ENCODE assay signal across 7 mouse cellular contexts in genomic region chr2:11706030-11706745, GRCm38 (mm10). TPM values are rescaled to one million over a fixed set of nuclear protein-coding genes. Genes with fewer than 3 reads are reported as not detected.
DNase-seq lines count a peak whose midpoint lies in the region; ATAC-seq and TF ChIP-seq lines count a peak whose summit lies in the region.

No protein-coding gene starts in this region.

- no peak for TF ChIP-seq CTCF in spleen, adult 2 months (IDR thresholded peaks at IDR 0.05; ENCODE audit: extremely low read depth, insufficient read depth, insufficient read length, insufficient replicate concordance)

- peak; percentile 45 for ATAC-seq in embryonic facial prominence, embryonic 14.5 days (ENCODE audit: low read depth)

- peak overlapping the region; percentile 99 for H3K4me2 ChIP-seq in embryonic facial prominence, embryonic 14.5 days (ENCODE audit: low read depth, low read length)

- H3K27me3 ChIP-seq in spleen, adult 2 months (ENCODE audit: control insufficient read depth, insufficient read depth, low read length): no peaks in the 10 kb centered on the region
- H3K27me3 ChIP-seq in embryonic facial prominence, embryonic 14.5 days (replicated peaks; ENCODE audit: control insufficient read depth, insufficient read depth, low read length): peaks cover 32% of the 10 kb centered on the region
- peaks cover 56% of the 10 kb centered on the region for H3K27me3 ChIP-seq in midbrain, embryonic 10.5 days (ENCODE audit: low read depth, poor library complexity, severe bottlenecking)

- no peak for DNase-seq in spleen, adult 2 months (ENCODE audit: low read depth in 1 of 2, low spot score in 2 of 2)
- no peak for DNase-seq in spleen, adult 18-20 months
- DNase-seq in embryonic facial prominence, embryonic 14.5 days (ENCODE audit: low spot score): peak; percentile 26
- peak; percentile 60 for DNase-seq in induced T-regulatory cell, adult 2 months (ENCODE audit: low read depth)
- no peak for DNase-seq in midbrain, embryonic 10.5 days (ENCODE audit: low spot score)
- DNase-seq in natural killer cell, adult 2 months (ENCODE audit: low spot score in 2 of 2): no peak
- DNase-seq in layer of hippocampus, postnatal 14 days (ENCODE audit: low spot score in 2 of 2): no peak

- H3K27ac ChIP-seq in spleen, adult 2 months (ENCODE audit: insufficient read depth, low read length): no peak overlapping the region
- no peak overlapping the region for H3K27ac ChIP-seq in embryonic facial prominence, embryonic 14.5 days (replicated peaks; ENCODE audit: low read depth, low read length)
- peak overlapping the region; percentile 74 for H3K27ac ChIP-seq in midbrain, embryonic 10.5 days (replicated peaks)

- H3K9me3 ChIP-seq in embryonic facial prominence, embryonic 14.5 days (ENCODE audit: control insufficient read depth, low read length): no peaks in the 10 kb centered on the region
- no peaks in the 10 kb centered on the region for H3K9me3 ChIP-seq in midbrain, embryonic 10.5 days (replicated peaks)

- TF ChIP-seq POLR2A in spleen, adult 2 months (IDR thresholded peaks at IDR 0.05; ENCODE audit: low read depth, low read length): no peak

- peak overlapping the region; percentile 89 for H3K4me3 ChIP-seq in spleen, adult 2 months (ENCODE audit: extremely low read depth, insufficient read depth, insufficient read length)
- peak overlapping the region; percentile 67 for H3K4me3 ChIP-seq in embryonic facial prominence, embryonic 14.5 days (ENCODE audit: low read depth, low read length)
- peak overlapping the region; percentile 73 for H3K4me3 ChIP-seq in midbrain, embryonic 10.5 days

- H3K36me3 ChIP-seq in spleen, adult 2 months (ENCODE audit: control insufficient read depth, insufficient read depth, low read length): no peaks in the 10 kb centered on the region
- no peaks in the 10 kb centered on the region for H3K36me3 ChIP-seq in embryonic facial prominence, embryonic 14.5 days (ENCODE audit: control insufficient read depth, insufficient read depth, low read length)
- H3K36me3 ChIP-seq in midbrain, embryonic 10.5 days: no peaks in the 10 kb centered on the region

- 0 out of 2 replicates have a peak, but pooled peaks cover 2% of the 10 kb centered on the region for H3K4me1 ChIP-seq in spleen, adult 2 months (ENCODE audit: control insufficient read depth, insufficient read depth, insufficient read length)
- peaks cover 10% of the 10 kb centered on the region for H3K4me1 ChIP-seq in embryonic facial prominence, embryonic 14.5 days (ENCODE audit: control insufficient read depth, insufficient read depth, low read length)
- H3K4me1 ChIP-seq in midbrain, embryonic 10.5 days: peaks cover 19% of the 10 kb centered on the region

- H3K9ac ChIP-seq in embryonic facial prominence, embryonic 14.5 days (ENCODE audit: low read depth, low read length): peak overlapping the region; percentile 68

- 12% methylated on average over 28 of the region's 28 CpGs for WGBS in spleen, adult 2 months
- 5% methylated on average over 28 of the region's 28 CpGs for WGBS in embryonic facial prominence, embryonic 14.5 days
- 4% methylated on average over 28 of the region's 28 CpGs for WGBS in midbrain, embryonic 10.5 days

RNA-seq across cellular contexts. Expression of gene Il15ra, which starts 1.1 kb away (rescaled TPM):
- 33.2 and 57.8 TPM in 2 replicates for polyA plus RNA-seq in spleen, adult 2 months (2012; rRNA removed)
- 3.2 and 3.5 TPM in 2 replicates for polyA plus RNA-seq in embryonic facial prominence, embryonic 14.5 days (2014; fragmentation: Nextera tagmentation; extraction: Ambion mirVana)
- polyA plus RNA-seq in midbrain, embryonic 10.5 days (2016; fragmentation: Nextera tagmentation; extraction: Ambion mirVana): 0.58 and 0.68 TPM in 2 replicates
- total RNA-seq in layer of hippocampus, postnatal 14 days (2021): 1 to 10 TPM; 4.9 to 6.7 TPM

Comparison
In these comparisons a context has a peak if more than half of its experiments do, and no peak if none do; other contexts are left out.
1. DNase-seq: peak in embryonic facial prominence, embryonic 14.5 days (single experiment) and induced T-regulatory cell, adult 2 months (single experiment); none in spleen, adult 2 months (0 of 2), spleen, adult 18-20 months (0 of 2), midbrain, embryonic 10.5 days (single experiment), natural killer cell, adult 2 months (0 of 2) and layer of hippocampus, postnatal 14 days (0 of 2).
2. Peak in every context shown above with its lines, with median percentiles within 50 percentile points of each other: H3K4me3 ChIP-seq.